In genomic region chr4:33032045-33032444, GRCm38 (mm10) we compare ENCODE assay signal across 8 mouse cellular contexts. TPM values are rescaled to one million over a fixed set of nuclear protein-coding genes. Genes with fewer than 3 reads are reported as not detected.
DNase-seq lines count a peak whose midpoint lies in the region; ATAC-seq and TF ChIP-seq lines count a peak whose summit lies in the region.

No protein-coding gene starts in this region.

- H3K4me3 ChIP-seq in neural tube, embryonic 11.5 days (ENCODE audit: low read depth, low read length) = peak overlapping the region; percentile 81
- peak overlapping the region; percentile 83 for H3K4me3 ChIP-seq in limb, embryonic 14.5 days (replicated peaks; ENCODE audit: low read length)
- peak overlapping the region; percentile 85 for H3K4me3 ChIP-seq in stomach, embryonic 15.5 days (replicated peaks)

- peak overlapping the region; percentile 96 for H3K9ac ChIP-seq in neural tube, embryonic 11.5 days (ENCODE audit: low read length)
- peak overlapping the region; percentile 98 for H3K9ac ChIP-seq in limb, embryonic 14.5 days (ENCODE audit: low read depth, low read length, severe bottlenecking)
- peak overlapping the region; percentile 90 for H3K9ac ChIP-seq in stomach, embryonic 15.5 days

- DNase-seq in CD4-positive, CD25-positive, alpha-beta regulatory T cell, adult 2 months (ENCODE audit: low read depth, low spot score) = peak; percentile 17
- DNase-seq in neural tube, embryonic 11.5 days (ENCODE audit: low spot score) = no peak
- no peak for DNase-seq in neural tube, embryonic 10.5 days (ENCODE audit: extremely low spot score, low spot score)
- DNase-seq in limb, embryonic 14.5 days (ENCODE audit: low spot score) = peak; percentile 9
- DNase-seq in thymus, postnatal 0 days (ENCODE audit: low spot score) = no peak
- DNase-seq in thymus, postnatal 4 days = no peak

- no peaks in the 10 kb centered on the region for H3K9me3 ChIP-seq in neural tube, embryonic 11.5 days (ENCODE audit: control insufficient read depth, low read length)
- no peaks in the 10 kb centered on the region for H3K9me3 ChIP-seq in limb, embryonic 14.5 days (ENCODE audit: control insufficient read depth, low read length)
- H3K9me3 ChIP-seq in stomach, embryonic 15.5 days = peaks cover 5% of the 10 kb centered on the region; the same call in 1 of the 2 replicates

- peak overlapping the region; percentile 96; the same call in 1 of the 2 replicates for H3K27ac ChIP-seq in neural tube, embryonic 11.5 days (ENCODE audit: low read depth, low read length)
- H3K27ac ChIP-seq in limb, embryonic 14.5 days (replicated peaks; ENCODE audit: low read depth, low read length) = peak overlapping the region; percentile 95
- H3K27ac ChIP-seq in stomach, embryonic 15.5 days = peak overlapping the region; percentile 94; the same call in 1 of the 2 replicates

- peak overlapping the region; percentile 64 for H3K4me2 ChIP-seq in neural tube, embryonic 11.5 days (ENCODE audit: low read depth)
- peak overlapping the region; percentile 65 for H3K4me2 ChIP-seq in limb, embryonic 14.5 days (replicated peaks; ENCODE audit: low read depth, low read length, severe bottlenecking)
- peak overlapping the region; percentile 49 for H3K4me2 ChIP-seq in stomach, embryonic 15.5 days

- TF ChIP-seq POLR2A in limb, embryonic 14.5 days (IDR thresholded peaks at IDR 0.05; ENCODE audit: borderline replicate concordance, extremely low read depth, insufficient read depth, insufficient read length) = no peak

- H3K36me3 ChIP-seq in neural tube, embryonic 11.5 days (ENCODE audit: control insufficient read depth, insufficient read depth, low read length) = no peaks in the 10 kb centered on the region
- H3K36me3 ChIP-seq in limb, embryonic 14.5 days (ENCODE audit: control insufficient read depth, insufficient read depth, low read length) = peaks cover 14% of the 10 kb centered on the region; the same call in 1 of the 2 replicates
- peaks cover 10% of the 10 kb centered on the region; the same call in 1 of the 2 replicates for H3K36me3 ChIP-seq in stomach, embryonic 15.5 days

- no peaks in the 10 kb centered on the region for H3K27me3 ChIP-seq in neural tube, embryonic 11.5 days (ENCODE audit: control insufficient read depth, insufficient read depth, low read length)
- no peaks in the 10 kb centered on the region for H3K27me3 ChIP-seq in limb, embryonic 14.5 days (ENCODE audit: control insufficient read depth, insufficient read depth, low read length)
- no peaks in the 10 kb centered on the region for H3K27me3 ChIP-seq in stomach, embryonic 15.5 days (replicated peaks)

- 0 out of 2 replicates have a peak, but pooled peaks cover 5% of the 10 kb centered on the region for H3K4me1 ChIP-seq in neural tube, embryonic 11.5 days (ENCODE audit: control insufficient read depth, insufficient read depth, low read length)
- peaks cover 12% of the 10 kb centered on the region for H3K4me1 ChIP-seq in limb, embryonic 14.5 days (ENCODE audit: control insufficient read depth, insufficient read depth, low read length)
- H3K4me1 ChIP-seq in stomach, embryonic 15.5 days = 0 out of 2 replicates have a peak, but pooled peaks cover 2% of the 10 kb centered on the region

- ATAC-seq in CD4-positive, CD25-positive, alpha-beta regulatory T cell, adult 4 months = no peak
- ATAC-seq in neural tube, embryonic 11.5 days (ENCODE audit: insufficient read depth, low FRiP score, low TSS enrichment) = no peak
- ATAC-seq in limb, embryonic 14.5 days (ENCODE audit: low FRiP score, low read depth) = no peak
- ATAC-seq in stomach, embryonic 15.5 days (ENCODE audit: insufficient read depth, low FRiP score, low read depth) = no peak

- 13% methylated on average over 4 of the region's 4 CpGs for WGBS in neural tube, embryonic 11.5 days
- WGBS in limb, embryonic 14.5 days = 12% methylated on average over 4 of the region's 4 CpGs
- 20% methylated on average over 4 of the region's 4 CpGs for WGBS in stomach, embryonic 15.5 days

RNA-seq across cellular contexts. Expression of gene Ube2j1, which starts 0.8 kb away (rescaled TPM):
- polyA plus RNA-seq in CD4-positive, CD25-positive, alpha-beta regulatory T cell, adult 4 months (2017; shearing (Covaris generic)) = 10 to 100 TPM; 35.2 to 37.1 TPM
- 62.8 and 64.2 TPM in 2 replicates for polyA plus RNA-seq in neural tube, embryonic 11.5 days (2014; fragmentation: Nextera tagmentation; extraction: Ambion mirVana)
- polyA plus RNA-seq in limb, embryonic 14.5 days (2012; rRNA removed) = 26.6 TPM in 2 replicates
- polyA plus RNA-seq in limb, embryonic 14.5 days (2014; fragmentation: Nextera tagmentation; extraction: Ambion mirVana) = 38.0 and 41.4 TPM in 2 replicates
- polyA plus RNA-seq in stomach, embryonic 15.5 days (2015; fragmentation: Nextera tagmentation; extraction: Ambion mirVana) = 42.3 and 45.4 TPM in 2 replicates
- 38.1 and 43.0 TPM in 2 replicates for polyA plus RNA-seq in thymus, postnatal 0 days (2015; fragmentation: Nextera tagmentation; extraction: Ambion mirVana)

RNA-seq across cellular contexts. Expression of gene Gabrr2, which starts 30.8 kb away (rescaled TPM):
- polyA plus RNA-seq in CD4-positive, CD25-positive, alpha-beta regulatory T cell, adult 4 months (2017; shearing (Covaris generic)) = 10 to 100 TPM; 24.2 to 27.1 TPM
- 0.77 TPM in 1 of 2 replicates, not detected in the other for polyA plus RNA-seq in neural tube, embryonic 11.5 days (2014; fragmentation: Nextera tagmentation; extraction: Ambion mirVana)
- polyA plus RNA-seq in limb, embryonic 14.5 days (2012; rRNA removed) = 0.54 and 0.88 TPM in 2 replicates
- polyA plus RNA-seq in limb, embryonic 14.5 days (2014; fragmentation: Nextera tagmentation; extraction: Ambion mirVana) = 0.57 and 0.78 TPM in 2 replicates
- 0.39 and 0.50 TPM in 2 replicates for polyA plus RNA-seq in stomach, embryonic 15.5 days (2015; fragmentation: Nextera tagmentation; extraction: Ambion mirVana)
- 0.84 and 1.6 TPM in 2 replicates for polyA plus RNA-seq in thymus, postnatal 0 days (2015; fragmentation: Nextera tagmentation; extraction: Ambion mirVana)

RNA-seq across cellular contexts. Expression of gene Rragd, which starts 49.2 kb away (rescaled TPM):
- polyA plus RNA-seq in CD4-positive, CD25-positive, alpha-beta regulatory T cell, adult 4 months (2017; shearing (Covaris generic)) = 1 to 10 TPM; 4.7 to 6.2 TPM
- polyA plus RNA-seq in neural tube, embryonic 11.5 days (2014; fragmentation: Nextera tagmentation; extraction: Ambion mirVana) = 40.5 and 42.3 TPM in 2 replicates
- 11.8 and 12.3 TPM in 2 replicates for polyA plus RNA-seq in limb, embryonic 14.5 days (2012; rRNA removed)
- 13.1 and 15.0 TPM in 2 replicates for polyA plus RNA-seq in limb, embryonic 14.5 days (2014; fragmentation: Nextera tagmentation; extraction: Ambion mirVana)
- 8.9 and 13.0 TPM in 2 replicates for polyA plus RNA-seq in stomach, embryonic 15.5 days (2015; fragmentation: Nextera tagmentation; extraction: Ambion mirVana)
- polyA plus RNA-seq in thymus, postnatal 0 days (2015; fragmentation: Nextera tagmentation; extraction: Ambion mirVana) = 10.1 and 12.5 TPM in 2 replicates

Comparison
In these comparisons a context has a peak if more than half of its experiments do, and no peak if none do; other contexts are left out.
1. DNase-seq: peak in CD4-positive, CD25-positive, alpha-beta regulatory T cell, adult 2 months (single experiment) and limb, embryonic 14.5 days (single experiment); none in neural tube, embryonic 11.5 days (single experiment), neural tube, embryonic 10.5 days (single experiment), thymus, postnatal 0 days (single experiment) and thymus, postnatal 4 days (single experiment).
2. Peak in every context shown above with its lines, with median percentiles within 50 percentile points of each other: H3K27ac ChIP-seq, H3K4me2 ChIP-seq, H3K4me3 ChIP-seq and H3K9ac ChIP-seq.